Mouse (Mus musculus) heart, adult 2 months (tissue): ENCODE data around the gene Grin2d. TPM values are rescaled to one million over a fixed set of nuclear protein-coding genes. Genes with fewer than 3 reads are reported as not detected.
A peak's percentile ranks its signal among the peaks of the same experiment; 100 is the strongest.

Experiments
- DNase-seq, 2 experiments: peaks; one replicate each; pipeline ENCODE4 v3.0.0; 2021
- H3K27ac ChIP-seq: fragments of 200-600 bp; 2 replicates; pipeline ENCODE4 v1.8.1; 2022
- H3K27me3 ChIP-seq: fragments of 200-500 bp; 2 replicates; pipeline ENCODE4 v1.6.1; 2012; ENCODE audit warnings: mild to moderate bottlenecking, low read length, inconsistent platforms, mixed read lengths; ENCODE audit not compliant: control insufficient read depth, insufficient read depth
- H3K36me3 ChIP-seq: fragments of 200-500 bp; 2 replicates; pipeline ENCODE4 v1.6.1; 2012; ENCODE audit warnings: low read length, inconsistent platforms; ENCODE audit not compliant: control insufficient read depth, insufficient read depth
- H3K4me1 ChIP-seq: fragments of 200-500 bp; 2 replicates; pipeline ENCODE4 v1.6.1; 2011; ENCODE audit warnings: low read length; ENCODE audit not compliant: control insufficient read depth, insufficient read depth
- H3K4me3 ChIP-seq: fragments of 200-600 bp; 2 replicates; pipeline ENCODE4 v1.8.1; 2022
- H3K79me2 ChIP-seq: fragments of 200-500 bp; replicated peaks from 2 replicates; pipeline ENCODE4 v1.6.1; 2012; ENCODE audit warnings: mild to moderate bottlenecking, inconsistent platforms, low read length, moderate library complexity, mixed read lengths; ENCODE audit not compliant: control insufficient read depth, insufficient read depth
- H3K9ac ChIP-seq: fragments of 200-500 bp; 2 replicates; pipeline ENCODE4 v1.6.1; 2012; ENCODE audit warnings: low read depth, mild to moderate bottlenecking, control low read depth, inconsistent platforms, low read length, mixed read lengths
- CTCF ChIP-seq: fragments of 200-600 bp; IDR thresholded peaks from 2 replicates; pipeline ENCODE4 v1.8.1; 2022; ENCODE audit warnings: antibody characterized with exemption, mild to moderate bottlenecking, moderate library complexity
- EP300 ChIP-seq: fragments of 200-500 bp; IDR thresholded peaks from 2 replicates; pipeline ENCODE4 v1.6.1; 2011; ENCODE audit warnings: low read depth, low read length, control low read depth; ENCODE audit not compliant: insufficient read depth
- POLR2A ChIP-seq: fragments of 200-500 bp; IDR thresholded peaks from 2 replicates; pipeline ENCODE4 v1.6.1; 2011; ENCODE audit warnings: mild to moderate bottlenecking, low read depth, low read length, control low read depth; ENCODE audit not compliant: insufficient read depth
- WGBS: fragments of 180-500 bp; shearing (Covaris S2); methylation state at CpG from one replicate; pipeline ENCODE4 v1.1.7; 2018; 5-methylcytosine and 5-hydroxymethylcytosine counted together
- intact Hi-C: fragments of 180-260 bp; cut with DNase I; formaldehyde crosslinking; loops from one replicate; pipeline ENCODE4 v1.15.1; 2025
- polyA plus RNA-seq: library from polyadenylated mRNA; depleted of rRNA; stranded (reverse); fragments of >200 nt; gene quantifications from 2 replicates; pipeline ENCODE4 v1.2.3, GENCODE M21; 2012
- total RNA-seq, 2 experiments: library from RNA; stranded (reverse); gene quantifications; 2 replicates each; pipeline ENCODE4 v1.2.3; 2021

Grin2d gene
- total and polyA plus RNA-seq, 3 experiments, result 0.31 to 0.92 (median 0.43) TPM

- WGBS, result 44% methylated on average over 26 of the region's 26 CpGs
- H3K27me3 ChIP-seq, result no peaks in the 10 kb centered on the region
- H3K36me3 ChIP-seq, result no peaks in the 10 kb centered on the region
- DNase-seq, result peak; percentile 83 to 88
- intact Hi-C loops, result no loop called here
- H3K79me2 ChIP-seq, result no peaks in the 10 kb centered on the region
- H3K27ac ChIP-seq, result peak overlapping the region; percentile 76
- H3K4me3 ChIP-seq, result peak overlapping the region; percentile 34; the same call in 1 of the 2 replicates
- peak overlapping the region; percentile 61 for H3K9ac ChIP-seq
- peaks cover 7% of the 10 kb centered on the region for H3K4me1 ChIP-seq
- TF ChIP-seq POLR2A (no peak), CTCF (no peak), EP300 (no peak)
These were observed 38.2 kb upstream of the Grin2d start for GRCm38 (mm10) chr7:45916056-45917003.

GRCm38 (mm10) chr7:45915011-45915410 lies 36.8 kb upstream of the Grin2d start:
- WGBS, result 94% methylated on average over 5 of the region's 5 CpGs
- no peak for DNase-seq
- Histone ChIP-seq H3K4me3 (no peak overlapping the region), H3K9ac (no peak overlapping the region), H3K27ac (no peak overlapping the region), H3K4me1 (peaks cover 6% of the 10 kb centered on the region), H3K27me3 (no peaks in the 10 kb centered on the region), H3K79me2 (no peaks in the 10 kb centered on the region), H3K36me3 (no peaks in the 10 kb centered on the region)
- TF ChIP-seq CTCF, result no peak
- TF ChIP-seq EP300, result no peak
- TF ChIP-seq POLR2A, result no peak
- intact Hi-C loops, result no loop called here

GRCm38 (mm10) chr7:45914067-45914466 lies 35.9 kb upstream of the Grin2d start:
- no peaks in the 10 kb centered on the region for H3K27me3 ChIP-seq
- no peak overlapping the region for H3K9ac ChIP-seq
- DNase-seq, result no peak
- TF ChIP-seq POLR2A (no peak), CTCF (no peak), EP300 (no peak)
- H3K79me2 ChIP-seq, result no peaks in the 10 kb centered on the region
- H3K4me3 ChIP-seq, result no peak overlapping the region
- peaks cover 5% of the 10 kb centered on the region for H3K4me1 ChIP-seq
- no peak overlapping the region for H3K27ac ChIP-seq
- intact Hi-C loops, result no loop called here
- 88% methylated on average over 6 of the region's 6 CpGs for WGBS
- no peaks in the 10 kb centered on the region for H3K36me3 ChIP-seq

GRCm38 (mm10) chr7:45909145-45909544 lies 31.0 kb upstream of the Grin2d start:
- intact Hi-C loops, result no loop called here
- no peak for TF ChIP-seq EP300
- TF ChIP-seq CTCF, result no peak
- no peak for TF ChIP-seq POLR2A
- DNase-seq, result no peak
- no peaks in the 10 kb centered on the region for H3K79me2 ChIP-seq
- H3K9ac ChIP-seq, result no peak overlapping the region
- no peaks in the 10 kb centered on the region for H3K36me3 ChIP-seq
- H3K27me3 ChIP-seq, result no peaks in the 10 kb centered on the region
- no peak overlapping the region for H3K4me3 ChIP-seq
- no peak overlapping the region for H3K27ac ChIP-seq
- H3K4me1 ChIP-seq, result no peaks in the 10 kb centered on the region
- WGBS, result 91% methylated on average over 16 of the region's 16 CpGs

GRCm38 (mm10) chr7:45908384-45908783 lies 30.2 kb upstream of the Grin2d start:
- H3K79me2 ChIP-seq, result no peaks in the 10 kb centered on the region
- TF ChIP-seq POLR2A, result no peak
- no peak for TF ChIP-seq EP300
- TF ChIP-seq CTCF, result no peak
- H3K36me3 ChIP-seq, result no peaks in the 10 kb centered on the region
- intact Hi-C loops, result no loop called here
- no peaks in the 10 kb centered on the region for H3K4me1 ChIP-seq
- H3K9ac ChIP-seq, result no peak overlapping the region
- no peak overlapping the region for H3K4me3 ChIP-seq
- no peak for DNase-seq
- H3K27me3 ChIP-seq, result no peaks in the 10 kb centered on the region
- H3K27ac ChIP-seq, result no peak overlapping the region

- DNase-seq, result no peak
- 90% methylated on average over 9 of the region's 9 CpGs for WGBS
- Histone ChIP-seq H3K36me3 (no peaks in the 10 kb centered on the region), H3K4me1 (no peaks in the 10 kb centered on the region), H3K9ac (no peak overlapping the region), H3K27me3 (no peaks in the 10 kb centered on the region), H3K27ac (no peak overlapping the region), H3K4me3 (no peak overlapping the region), H3K79me2 (no peaks in the 10 kb centered on the region)
- intact Hi-C loops, result no loop called here
- TF ChIP-seq EP300, result no peak
- no peak for TF ChIP-seq CTCF
- TF ChIP-seq POLR2A, result no peak
These were observed 28.4 kb upstream of the Grin2d start for GRCm38 (mm10) chr7:45906622-45907021.
